ENCODE assay signal across 13 mouse cellular contexts in genomic region chr1:34142951-34143580, GRCm38 (mm10).
A peak's percentile ranks its signal among the peaks of the same experiment; 100 is the strongest.
DNase-seq lines count a peak whose midpoint lies in the region; ATAC-seq and TF ChIP-seq lines count a peak whose summit lies in the region.
"Had no signal": no experiment of that assay in that cellular context is flagged by ENCODE, and none has a peak within 500 bp of the region (broad histone marks: within the 10 kb centered on the region; RNA-seq: fewer than 3 reads in every experiment).

No protein-coding gene starts in this region.

- no peaks in the 10 kb centered on the region for H3K36me3 ChIP-seq in heart, embryonic 11.5 days (ENCODE audit: control insufficient read depth, insufficient read depth, low read length)
- no peaks in the 10 kb centered on the region for H3K36me3 ChIP-seq in embryonic facial prominence, embryonic 13.5 days
- no peaks in the 10 kb centered on the region for H3K36me3 ChIP-seq in limb, embryonic 12.5 days

- intact Hi-C loops in left cerebral cortex, adult 2 months (cut with DNase I), result no loop called here

- H3K9ac ChIP-seq in heart, embryonic 11.5 days (ENCODE audit: low read depth, low read length), result no peak overlapping the region
- H3K9ac ChIP-seq in embryonic facial prominence, embryonic 13.5 days, result no peak overlapping the region
- H3K9ac ChIP-seq in limb, embryonic 12.5 days (replicated peaks), result no peak overlapping the region
- H3K9ac ChIP-seq: hindbrain, embryonic 14.5 days had no signal

- no peak for TF ChIP-seq CTCF in left cerebral cortex, adult 2 months (IDR thresholded peaks at IDR 0.05)

- no peaks in the 10 kb centered on the region for H3K27me3 ChIP-seq in heart, embryonic 11.5 days (ENCODE audit: control insufficient read depth, insufficient read depth, low read length)
- no peaks in the 10 kb centered on the region for H3K27me3 ChIP-seq in embryonic facial prominence, embryonic 13.5 days
- H3K27me3 ChIP-seq in limb, embryonic 12.5 days, result no peaks in the 10 kb centered on the region

- H3K27ac ChIP-seq in heart, embryonic 11.5 days (ENCODE audit: low read depth, low read length), result peak overlapping the region; percentile 22; the same call in 1 of the 2 replicates
- peak overlapping the region; percentile 69 for H3K27ac ChIP-seq in left cerebral cortex, adult 2 months
- H3K27ac ChIP-seq in embryonic facial prominence, embryonic 13.5 days, result peak overlapping the region; percentile 11; the same call in 1 of the 2 replicates
- H3K27ac ChIP-seq in limb, embryonic 12.5 days, result peak overlapping the region; percentile 56; the same call in 1 of the 2 replicates
- H3K27ac ChIP-seq: hindbrain, embryonic 14.5 days; macrophage had no signal

- H3K9me3 ChIP-seq in heart, embryonic 11.5 days (replicated peaks; ENCODE audit: control insufficient read depth, low read length), result no peaks in the 10 kb centered on the region
- H3K9me3 ChIP-seq in embryonic facial prominence, embryonic 13.5 days, result no peaks in the 10 kb centered on the region
- H3K9me3 ChIP-seq in limb, embryonic 12.5 days, result no peaks in the 10 kb centered on the region

- peaks cover 20% of the 10 kb centered on the region for H3K4me1 ChIP-seq in heart, embryonic 11.5 days (ENCODE audit: control insufficient read depth, insufficient read depth, low read length)
- H3K4me1 ChIP-seq in embryonic facial prominence, embryonic 13.5 days, result peaks cover 29% of the 10 kb centered on the region
- H3K4me1 ChIP-seq in limb, embryonic 12.5 days (replicated peaks), result peaks cover 35% of the 10 kb centered on the region

- H3K4me3 ChIP-seq in heart, embryonic 11.5 days (ENCODE audit: low read depth, low read length), result no peak overlapping the region
- no peak overlapping the region for H3K4me3 ChIP-seq in left cerebral cortex, adult 2 months
- no peak overlapping the region for H3K4me3 ChIP-seq in embryonic facial prominence, embryonic 13.5 days
- no peak overlapping the region for H3K4me3 ChIP-seq in limb, embryonic 12.5 days (replicated peaks)

- ATAC-seq in heart, embryonic 11.5 days (replicated peaks; ENCODE audit: insufficient number of reproducible peaks, low FRiP score, low TSS enrichment), result no peak
- no peak for ATAC-seq in embryonic facial prominence, embryonic 13.5 days (ENCODE audit: insufficient number of reproducible peaks, insufficient read depth, low FRiP score, low TSS enrichment, low read depth)
- ATAC-seq in limb, embryonic 12.5 days (ENCODE audit: insufficient number of reproducible peaks, insufficient read depth, low FRiP score, low TSS enrichment, low read depth), result no peak

- no peak for DNase-seq in heart, adult 18-20 months
- DNase-seq in left cerebral cortex, adult 2 months (ENCODE audit: extremely low spot score in 1 of 2, low spot score in 2 of 2), result peak in 1 of 2 experiments; percentile 26
- no peak for DNase-seq in left cerebral cortex, adult 8-10 months (ENCODE audit: low spot score in 2 of 2)
- no peak for DNase-seq in thymus, postnatal 25 days
- DNase-seq: adrenal gland, adult 8-10 months; cerebellum, postnatal 36 days; kidney, postnatal 10 days; right cerebral cortex, postnatal 25 days had no signal

- WGBS in heart, embryonic 11.5 days (ENCODE audit: insufficient replicate concordance), result 52% methylated on average over 9 of the region's 9 CpGs
- 49% methylated on average over 9 of the region's 9 CpGs for WGBS in embryonic facial prominence, embryonic 13.5 days
- 57% methylated on average over 9 of the region's 9 CpGs for WGBS in limb, embryonic 12.5 days

- no peak overlapping the region for H3K4me2 ChIP-seq in heart, embryonic 11.5 days
- H3K4me2 ChIP-seq in embryonic facial prominence, embryonic 13.5 days, result no peak overlapping the region
- no peak overlapping the region for H3K4me2 ChIP-seq in limb, embryonic 12.5 days
- H3K4me2 ChIP-seq: hindbrain, embryonic 14.5 days had no signal

Comparison
In these comparisons a context has a peak if more than half of its experiments do, and no peak if none do; other contexts are left out.
1. H3K27ac ChIP-seq: peak in every context shown above with its lines; median percentile 69 in left cerebral cortex, adult 2 months; 56 in limb, embryonic 12.5 days; 22 in heart, embryonic 11.5 days; 11 in embryonic facial prominence, embryonic 13.5 days.